Mouse (Mus musculus): ENCODE measurements around the gene Prickle2. TPM values are rescaled to one million over a fixed set of nuclear protein-coding genes. Genes with fewer than 3 reads are reported as not detected.

Prickle2 gene
- total RNA-seq, 1 experiment from 2014 or later: 0.05 TPM

GRCm38 (mm10) chr6:92498574-92498973 is 207.4 kb downstream of the Prickle2 start:
- no peak for ATAC-seq (replicated peaks in 1 of 2; ENCODE audit: insufficient read depth in 1 of 2, low FRiP score in 2 of 2, low TSS enrichment in 1 of 2, low read depth in 1 of 2, poor library complexity in 2 of 2, severe bottlenecking in 2 of 2)

DNA sequence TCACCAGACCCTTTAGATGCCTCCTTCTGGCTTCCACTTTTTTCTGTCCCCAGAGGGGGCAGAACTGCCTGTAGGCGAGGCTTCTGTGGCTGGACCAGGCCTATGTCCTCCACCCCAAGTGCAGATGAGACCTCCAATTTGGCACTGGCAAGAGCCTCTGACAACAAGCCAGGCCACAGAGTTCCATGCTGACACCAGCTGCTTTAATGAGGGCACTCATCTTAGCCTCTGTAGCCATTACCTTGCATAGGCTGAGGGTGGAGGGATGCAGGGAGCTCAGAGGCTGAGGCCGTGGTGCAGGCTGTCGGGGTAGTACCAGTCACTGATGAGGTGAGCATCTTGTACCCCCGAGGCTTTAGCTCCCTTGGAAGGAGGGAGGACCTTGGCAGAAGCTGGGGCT is 208.7 kb downstream of the Prickle2 start:
- ATAC-seq (replicated peaks in 1 of 2; ENCODE audit: insufficient read depth in 1 of 2, low FRiP score in 2 of 2, low TSS enrichment in 1 of 2, low read depth in 1 of 2, poor library complexity in 2 of 2, severe bottlenecking in 2 of 2): no peak

- no peak for ATAC-seq (replicated peaks in 1 of 2; ENCODE audit: insufficient read depth in 1 of 2, low FRiP score in 2 of 2, low TSS enrichment in 1 of 2, low read depth in 1 of 2, poor library complexity in 2 of 2, severe bottlenecking in 2 of 2)
Measured at GRCm38 (mm10) chr6:92495500-92495899, 210.5 kb downstream of the Prickle2 start.

- no peak for ATAC-seq (replicated peaks in 1 of 2; ENCODE audit: insufficient read depth in 1 of 2, low FRiP score in 2 of 2, low TSS enrichment in 1 of 2, low read depth in 1 of 2, poor library complexity in 2 of 2, severe bottlenecking in 2 of 2)
Measured at GRCm38 (mm10) chr6:92481690-92481956, 224.3 kb downstream of the Prickle2 start.

- ATAC-seq (replicated peaks in 1 of 2; ENCODE audit: insufficient read depth in 1 of 2, low FRiP score in 2 of 2, low TSS enrichment in 1 of 2, low read depth in 1 of 2, poor library complexity in 2 of 2, severe bottlenecking in 2 of 2): 0 out of 4 replicates have a peak, but pooled peaks have one; percentile 14 to 25
Measured at GRCm38 (mm10) chr6:92480941-92481689, 224.8 kb downstream of the Prickle2 start.

DNA sequence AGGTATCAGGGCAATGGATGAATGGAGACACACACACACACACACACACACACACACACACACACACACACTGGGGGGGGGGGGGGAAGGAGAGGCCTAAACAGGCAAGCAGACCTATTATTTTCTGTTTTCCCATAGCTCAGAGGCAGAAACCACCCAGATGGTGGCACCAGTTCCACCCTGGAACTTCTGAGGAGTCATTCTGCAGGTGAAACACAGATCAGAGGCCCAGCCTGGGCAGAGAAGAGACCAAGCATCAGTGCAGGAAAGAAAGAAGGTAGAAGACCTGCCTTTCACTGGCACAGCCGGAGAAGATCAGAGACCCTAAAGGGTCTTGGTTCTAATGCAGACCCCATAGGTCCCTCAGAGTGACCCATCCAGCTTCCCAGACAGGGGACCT is 227.3 kb downstream of the Prickle2 start:
- ATAC-seq (replicated peaks in 1 of 2; ENCODE audit: insufficient read depth in 1 of 2, low FRiP score in 2 of 2, low TSS enrichment in 1 of 2, low read depth in 1 of 2, poor library complexity in 2 of 2, severe bottlenecking in 2 of 2): no peak

- no peak for ATAC-seq (replicated peaks in 1 of 2; ENCODE audit: insufficient read depth in 1 of 2, low FRiP score in 2 of 2, low TSS enrichment in 1 of 2, low read depth in 1 of 2, poor library complexity in 2 of 2, severe bottlenecking in 2 of 2)
Measured at GRCm38 (mm10) chr6:92477621-92478020, 228.3 kb downstream of the Prickle2 start.

DNA sequence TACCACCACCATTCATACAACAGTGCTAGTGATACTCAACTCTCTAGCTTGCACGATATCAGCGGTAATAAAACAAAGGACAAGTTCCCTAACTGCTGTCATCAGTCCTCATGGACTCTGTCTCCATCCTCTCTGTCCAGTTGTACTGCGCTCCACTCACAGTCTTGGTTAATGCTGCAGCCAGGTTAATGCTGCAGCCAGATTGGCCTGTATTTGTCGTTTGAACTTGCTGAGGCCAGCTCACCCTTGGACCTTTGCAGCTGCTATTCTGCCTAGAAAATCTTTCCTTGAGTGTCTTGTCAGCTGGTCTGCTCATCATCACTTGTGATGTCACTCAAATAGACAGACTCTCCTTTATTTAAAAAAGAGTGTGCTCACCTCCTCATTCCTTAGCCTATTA is 236.5 kb downstream of the Prickle2 start:
- no peak for ATAC-seq (replicated peaks in 1 of 2; ENCODE audit: insufficient read depth in 1 of 2, low FRiP score in 2 of 2, low TSS enrichment in 1 of 2, low read depth in 1 of 2, poor library complexity in 2 of 2, severe bottlenecking in 2 of 2)

GRCm38 (mm10) chr6:92468892-92469291 is 237.1 kb downstream of the Prickle2 start:
- peak; percentile 25 to 53; a peak in 3 of 4 replicates for ATAC-seq (replicated peaks in 1 of 2; ENCODE audit: insufficient read depth in 1 of 2, low FRiP score in 2 of 2, low TSS enrichment in 1 of 2, low read depth in 1 of 2, poor library complexity in 2 of 2, severe bottlenecking in 2 of 2)

- ATAC-seq (replicated peaks in 1 of 2; ENCODE audit: insufficient read depth in 1 of 2, low FRiP score in 2 of 2, low TSS enrichment in 1 of 2, low read depth in 1 of 2, poor library complexity in 2 of 2, severe bottlenecking in 2 of 2): no peak
Measured at GRCm38 (mm10) chr6:92468383-92468791, 237.6 kb downstream of the Prickle2 start.

DNA sequence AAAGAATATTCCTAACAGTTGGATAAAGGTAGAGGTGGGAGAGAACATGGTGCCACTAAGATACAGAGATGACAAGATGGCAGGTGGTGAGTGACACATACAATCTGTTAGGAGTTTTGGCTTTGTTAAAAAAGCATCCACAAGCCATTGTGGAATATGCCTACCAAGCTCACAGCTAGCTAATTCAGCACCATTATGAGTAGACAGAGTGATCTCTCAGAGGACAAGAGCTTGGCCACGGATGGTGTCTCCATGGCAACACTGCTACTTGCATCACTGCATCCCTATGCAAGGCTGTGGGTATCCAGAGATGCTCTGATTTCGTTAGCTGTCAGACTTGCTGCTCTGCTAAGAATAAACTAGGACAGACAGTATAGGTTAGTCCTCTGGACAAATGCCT is 238.6 kb downstream of the Prickle2 start:
- ATAC-seq (replicated peaks in 1 of 2; ENCODE audit: insufficient read depth in 1 of 2, low FRiP score in 2 of 2, low TSS enrichment in 1 of 2, low read depth in 1 of 2, poor library complexity in 2 of 2, severe bottlenecking in 2 of 2): no peak

- no peak for ATAC-seq (replicated peaks in 1 of 2; ENCODE audit: insufficient read depth in 1 of 2, low FRiP score in 2 of 2, low TSS enrichment in 1 of 2, low read depth in 1 of 2, poor library complexity in 2 of 2, severe bottlenecking in 2 of 2)
Measured at GRCm38 (mm10) chr6:92465666-92466065, 240.3 kb downstream of the Prickle2 start.

DNA sequence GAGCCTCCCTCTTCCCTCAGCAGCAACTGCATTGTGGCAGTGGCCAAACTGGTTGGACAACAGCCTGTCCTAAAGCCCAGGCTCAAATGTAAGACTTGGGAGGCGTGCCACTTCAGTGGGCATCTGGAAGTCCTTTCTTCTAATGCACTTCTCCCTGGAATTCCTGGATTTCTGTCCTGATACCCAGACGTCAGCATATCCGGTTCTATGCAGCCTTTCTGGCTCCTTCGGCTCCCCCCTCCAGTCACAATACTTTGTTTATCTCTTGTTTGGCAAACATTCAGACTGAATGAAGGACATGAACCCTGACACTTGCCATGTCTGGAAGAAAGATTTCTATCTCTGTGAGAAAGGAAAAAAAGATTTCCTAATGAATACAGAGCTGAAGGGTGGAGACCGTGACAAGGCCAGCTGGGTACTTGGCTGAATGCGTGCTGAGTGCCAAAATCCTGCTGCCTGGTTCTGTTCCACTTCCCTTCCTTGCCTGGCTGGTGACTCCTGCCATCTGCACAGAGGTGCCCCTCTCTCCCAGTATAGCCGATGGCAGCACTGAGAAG is 241.1 kb downstream of the Prickle2 start:
- ATAC-seq (replicated peaks in 1 of 2; ENCODE audit: insufficient read depth in 1 of 2, low FRiP score in 2 of 2, low TSS enrichment in 1 of 2, low read depth in 1 of 2, poor library complexity in 2 of 2, severe bottlenecking in 2 of 2): no peak

- ATAC-seq (replicated peaks in 1 of 2; ENCODE audit: insufficient read depth in 1 of 2, low FRiP score in 2 of 2, low TSS enrichment in 1 of 2, low read depth in 1 of 2, poor library complexity in 2 of 2, severe bottlenecking in 2 of 2): no peak
Measured at GRCm38 (mm10) chr6:92463768-92464167, 242.2 kb downstream of the Prickle2 start.

DNA sequence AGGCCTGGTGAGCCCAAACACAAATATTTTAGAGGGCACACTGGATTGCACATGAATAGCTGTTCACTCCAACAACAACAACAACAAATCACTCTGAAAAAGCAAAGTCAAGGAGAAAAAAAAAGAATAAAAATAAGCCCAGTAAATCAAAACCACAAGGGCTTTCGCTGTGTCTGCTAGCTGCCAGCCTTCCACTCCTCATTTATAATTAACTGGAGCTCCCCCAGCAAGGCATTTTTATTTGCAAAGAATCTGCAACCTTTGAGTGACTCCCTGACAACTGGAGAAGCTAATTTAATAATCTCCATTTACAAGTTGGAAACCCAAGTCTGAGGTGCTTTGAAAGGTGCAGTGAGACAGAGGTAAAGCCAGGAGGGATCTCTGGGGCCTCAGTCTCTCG is 245.2 kb downstream of the Prickle2 start:
- no peak for ATAC-seq (replicated peaks in 1 of 2; ENCODE audit: insufficient read depth in 1 of 2, low FRiP score in 2 of 2, low TSS enrichment in 1 of 2, low read depth in 1 of 2, poor library complexity in 2 of 2, severe bottlenecking in 2 of 2)

- ATAC-seq (replicated peaks in 1 of 2; ENCODE audit: insufficient read depth in 1 of 2, low FRiP score in 2 of 2, low TSS enrichment in 1 of 2, low read depth in 1 of 2, poor library complexity in 2 of 2, severe bottlenecking in 2 of 2): no peak
Measured at GRCm38 (mm10) chr6:92458026-92458425, 247.9 kb downstream of the Prickle2 start.

DNA sequence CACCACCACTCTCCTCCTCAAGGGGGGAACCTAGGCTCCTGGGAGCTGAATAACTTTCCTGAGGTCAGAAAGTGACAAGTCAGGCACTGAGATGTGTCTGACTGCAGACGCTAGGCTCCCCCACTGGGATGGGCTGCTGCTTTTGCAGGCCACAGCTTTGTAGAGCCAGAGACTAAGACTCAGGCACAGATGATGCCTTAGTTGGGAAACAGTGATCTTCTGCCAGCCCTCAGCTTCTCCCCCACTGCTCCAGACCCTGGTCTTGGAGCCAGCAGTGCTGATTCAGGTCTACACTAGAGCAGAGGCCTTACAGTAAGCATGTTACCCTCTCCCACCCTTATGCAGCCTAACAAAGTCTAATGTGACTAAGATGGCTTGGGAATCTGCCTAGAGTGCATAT is 254.5 kb downstream of the Prickle2 start:
- ATAC-seq (replicated peaks in 1 of 2; ENCODE audit: insufficient read depth in 1 of 2, low FRiP score in 2 of 2, low TSS enrichment in 1 of 2, low read depth in 1 of 2, poor library complexity in 2 of 2, severe bottlenecking in 2 of 2): no peak

GRCm38 (mm10) chr6:92449956-92450355 is 256.0 kb downstream of the Prickle2 start:
- ATAC-seq (replicated peaks in 1 of 2; ENCODE audit: insufficient read depth in 1 of 2, low FRiP score in 2 of 2, low TSS enrichment in 1 of 2, low read depth in 1 of 2, poor library complexity in 2 of 2, severe bottlenecking in 2 of 2): no peak

GRCm38 (mm10) chr6:92446662-92447061 is 259.3 kb downstream of the Prickle2 start:
- ATAC-seq (replicated peaks in 1 of 2; ENCODE audit: insufficient read depth in 1 of 2, low FRiP score in 2 of 2, low TSS enrichment in 1 of 2, low read depth in 1 of 2, poor library complexity in 2 of 2, severe bottlenecking in 2 of 2): no peak
